Mouse (Mus musculus) hindbrain, embryonic 14.5 days (tissue): ENCODE results near the gene Olfr502. TPM values are rescaled to one million over a fixed set of nuclear protein-coding genes. Genes with fewer than 3 reads are reported as not detected.
"Not testable (repeated sequence)": the region's sequence is repeated elsewhere in the genome, so short reads cannot be mapped to it uniquely, and the experiment has no call there.

Experiments used
- ATAC-seq: fragments of 200-750 bp; cut with Nextera tagmentation; 2 replicates; pipeline ENCODE4 v1.8.0; 2017; ENCODE audit warnings: moderate number of reproducible peaks, mild to moderate bottlenecking, moderate TSS enrichment, moderate library complexity; ENCODE audit not compliant: low FRiP score
- DNase-seq: peaks from one replicate; pipeline ENCODE4 v3.0.0-alpha.2; 2015; ENCODE audit warnings: low spot score
- H3K27ac ChIP-seq: fragments of 300-500 bp; sonication (generic); 2 replicates; pipeline ENCODE4 v1.5.1; 2014; ENCODE audit warnings: mild to moderate bottlenecking, moderate library complexity
- H3K27me3 ChIP-seq: fragments of 300-500 bp; sonication (generic); 2 replicates; pipeline ENCODE4 v1.6.1; 2014; ENCODE audit warnings: mild to moderate bottlenecking, low read length, mixed read lengths; ENCODE audit not compliant: control insufficient read depth, insufficient read depth
- H3K36me3 ChIP-seq: fragments of 300-500 bp; sonication (generic); replicated peaks from 2 replicates; pipeline ENCODE4 v1.6.1; 2014; ENCODE audit not compliant: control insufficient read depth, insufficient read depth
- H3K4me1 ChIP-seq: fragments of 300-500 bp; sonication (generic); replicated peaks from 2 replicates; pipeline ENCODE4 v1.6.1; 2014; ENCODE audit warnings: antibody characterized with exemption, low read length, mixed read lengths; ENCODE audit not compliant: control insufficient read depth, insufficient read depth
- H3K4me2 ChIP-seq: fragments of 300-500 bp; sonication (generic); replicated peaks from 2 replicates; pipeline ENCODE4 v1.6.1; 2014; ENCODE audit warnings: mild to moderate bottlenecking, moderate library complexity
- H3K4me3 ChIP-seq: fragments of 300-500 bp; sonication (generic); replicated peaks from 2 replicates; pipeline ENCODE4 v1.5.1; 2014; ENCODE audit warnings: mild to moderate bottlenecking, low read length
- H3K9ac ChIP-seq: fragments of 300-500 bp; sonication (generic); 2 replicates; pipeline ENCODE4 v1.6.1; 2014
- H3K9me3 ChIP-seq: fragments of 300-500 bp; sonication (generic); 2 replicates; pipeline ENCODE4 v1.6.1; 2016; ENCODE audit warnings: low read length; ENCODE audit not compliant: control insufficient read depth
- WGBS: fragments of 180-500 bp; shearing (Covaris S2); extraction: QIAGEN DNeasy Blood & Tissue Kit; methylation state at CpG from one replicate; pipeline ENCODE4 v1.1.7; 2014; 5-methylcytosine and 5-hydroxymethylcytosine counted together
- polyA plus RNA-seq: library from polyadenylated mRNA; unstranded; fragments of >200 nt; fragmentation: Nextera tagmentation; extraction: Ambion mirVana; gene quantifications from 2 replicates; pipeline ENCODE4 v1.2.1, GENCODE M21; 2014

The Olfr502 gene
- polyA plus RNA-seq = not detected in 2 replicates

DNA sequence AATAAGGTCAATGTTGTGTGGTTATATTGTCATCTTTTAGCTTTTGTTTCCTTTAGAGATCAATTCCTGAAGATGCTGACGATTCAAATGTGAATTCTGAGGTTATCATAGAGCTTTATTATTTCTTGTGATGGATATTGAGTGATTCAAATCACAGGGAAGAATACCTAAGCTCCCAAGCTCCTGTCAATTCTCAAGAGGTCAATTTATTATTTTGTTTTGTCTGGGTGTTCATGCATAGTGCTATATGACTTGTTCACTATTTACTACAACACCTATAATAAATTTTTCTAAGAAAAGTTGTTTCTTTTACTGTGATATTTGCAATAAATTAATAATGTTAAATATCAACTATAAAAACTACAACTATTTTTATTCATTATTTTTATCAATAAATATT is at the start of gene Olfr502:
Gene Olfr502 (minus strand): TSS at position 101 of the 400 bp plus-strand sequence.
- no peak for DNase-seq
- no peak within 1 kb of the TSS for H3K4me2 ChIP-seq
- WGBS = 77% methylated on average over 1 of the region's 1 CpGs
- no peaks in the 10 kb centered on the region for H3K36me3 ChIP-seq
- H3K9me3 ChIP-seq = 0 out of 2 replicates have a peak, but pooled peaks cover 2% of the 10 kb centered on the region
- no peak within 1 kb of the TSS for H3K4me3 ChIP-seq
- H3K4me1 ChIP-seq = no peaks in the 10 kb centered on the region
- no peak within 1 kb of the TSS for H3K27ac ChIP-seq
- ATAC-seq = no peak
- H3K27me3 ChIP-seq = no peaks in the 10 kb centered on the region
- no peak within 1 kb of the TSS for H3K9ac ChIP-seq

DNA sequence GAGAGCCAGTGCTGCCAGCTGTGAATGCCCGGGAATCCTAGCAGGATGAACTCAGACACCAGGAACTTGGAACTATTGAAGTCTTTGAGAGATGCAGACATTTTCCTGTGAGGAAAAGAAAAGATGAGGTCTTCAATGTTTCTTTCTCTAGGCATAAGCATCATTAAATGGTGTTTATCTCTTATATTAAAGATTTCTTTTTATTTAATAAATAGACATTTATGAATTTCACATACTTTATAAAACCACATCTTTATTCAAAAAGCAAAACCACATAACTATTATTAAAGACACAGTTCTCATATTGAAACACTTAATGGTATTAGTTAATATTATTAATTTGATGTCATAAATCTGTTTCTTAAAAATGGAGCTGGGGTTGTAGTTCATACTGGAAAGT is 40.8 kb upstream of the Olfr502 start, which contains the start of gene Olfr504:
Gene Olfr504 (minus strand): TSS at position 101 of the 400 bp plus-strand sequence.
- DNase-seq (no peak), ATAC-seq (no peak)
- Histone ChIP-seq H3K4me2 (no peak within 1 kb of the TSS), H3K9me3 (no peaks in the 10 kb centered on the region), H3K9ac (no peak within 1 kb of the TSS), H3K4me1 (no peaks in the 10 kb centered on the region), H3K27ac (no peak within 1 kb of the TSS), H3K4me3 (no peak within 1 kb of the TSS), H3K27me3 (no peaks in the 10 kb centered on the region), H3K36me3 (no peaks in the 10 kb centered on the region)
- WGBS = 87% methylated on average over 1 of the region's 1 CpGs

DNA sequence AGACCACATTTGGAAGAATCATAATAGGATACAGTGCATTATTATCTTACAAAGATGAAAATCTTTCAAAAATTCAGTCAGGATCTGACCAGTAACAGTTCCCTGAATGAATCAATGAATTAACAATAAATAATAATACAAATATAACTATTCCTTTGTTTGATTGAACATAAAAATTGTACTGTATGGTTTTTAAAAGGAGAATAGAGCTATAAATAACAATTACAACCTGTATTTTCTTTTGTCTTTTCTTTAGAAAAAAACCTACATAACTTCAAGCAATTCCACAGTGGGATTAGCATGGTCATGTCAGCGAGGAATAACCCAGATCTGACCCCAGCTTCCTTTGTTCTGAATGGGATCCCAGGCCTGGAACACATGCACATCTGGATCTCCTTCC is 19.4 kb upstream of the Olfr502 start, which contains the start of gene Olfr503:
Gene Olfr503 (plus strand): TSS at position 301 of the 400 bp plus-strand sequence.
- H3K4me3 ChIP-seq, H3K27me3 ChIP-seq, H3K9me3 ChIP-seq, H3K27ac ChIP-seq, ATAC-seq, H3K4me2 ChIP-seq, H3K36me3 ChIP-seq, H3K9ac ChIP-seq, DNase-seq, H3K4me1 ChIP-seq: not testable (repeated sequence)
- 65% methylated on average over 1 of the region's 1 CpGs for WGBS

DNA sequence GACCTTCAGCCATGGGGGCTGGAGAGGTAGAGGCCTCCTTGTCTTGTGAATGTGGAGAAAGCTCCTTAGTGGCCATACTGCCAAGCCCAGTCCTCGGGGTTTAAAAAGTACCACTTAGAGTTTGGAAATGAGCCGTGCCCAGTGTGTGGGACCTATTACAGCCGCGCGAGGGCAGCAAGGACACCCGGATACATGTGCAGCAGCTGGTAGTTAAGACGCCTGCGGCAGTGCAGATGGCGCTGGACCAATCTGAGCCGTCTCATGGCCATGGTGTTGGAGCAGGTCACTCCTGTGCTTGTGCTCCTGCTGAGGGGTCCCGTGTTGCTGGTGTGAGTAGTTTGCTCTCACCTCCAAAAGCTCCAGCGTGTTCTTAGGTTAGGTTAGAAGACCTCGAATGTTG is 17.6 kb upstream of the Olfr502 start:
- WGBS = 86% methylated on average over 13 of the region's 13 CpGs

More for the DNA sequence above, 17.6 kb upstream of the Olfr502 start:
- H3K9me3 ChIP-seq = no peaks in the 10 kb centered on the region
- no peak overlapping the region for H3K9ac ChIP-seq
- no peak for ATAC-seq
- H3K4me2 ChIP-seq = no peak overlapping the region
- no peak overlapping the region for H3K4me3 ChIP-seq
- no peaks in the 10 kb centered on the region for H3K4me1 ChIP-seq
- no peaks in the 10 kb centered on the region for H3K36me3 ChIP-seq
- no peaks in the 10 kb centered on the region for H3K27me3 ChIP-seq
- no peak for DNase-seq
- H3K27ac ChIP-seq = no peak overlapping the region

Other genes with a start within 250 kb of the Olfr502 start
- gene Olfr490, start 236.1 kb downstream of the Olfr502 start, polyA plus RNA-seq = not detected in 2 replicates
- gene Olfr491, start 211.6 kb downstream of the Olfr502 start, polyA plus RNA-seq = not detected in 2 replicates
- not detected in 2 replicates for gene Olfr492, start 201.4 kb downstream of the Olfr502 start, polyA plus RNA-seq
- not detected in 2 replicates for gene Olfr493, start 178.1 kb downstream of the Olfr502 start, polyA plus RNA-seq
- not detected in 2 replicates for gene Olfr494, start 159.7 kb downstream of the Olfr502 start, polyA plus RNA-seq
- not detected in 2 replicates for gene Olfr495, start 131.9 kb downstream of the Olfr502 start, polyA plus RNA-seq
- not detected in 2 replicates for gene Olfr497, start 104.6 kb downstream of the Olfr502 start, polyA plus RNA-seq
- gene Olfr498, start 59.7 kb downstream of the Olfr502 start, polyA plus RNA-seq = not detected in 2 replicates
- gene Olfr503, start 19.5 kb upstream of the Olfr502 start, polyA plus RNA-seq = not detected in 2 replicates
- gene Olfr504, start 40.7 kb upstream of the Olfr502 start, polyA plus RNA-seq = not detected in 2 replicates
- not detected in 2 replicates for gene Olfr506, start 85.7 kb upstream of the Olfr502 start, polyA plus RNA-seq
- not detected in 2 replicates for gene Olfr507, start 96.7 kb upstream of the Olfr502 start, polyA plus RNA-seq
- not detected in 2 replicates for gene Olfr508, start 104.9 kb upstream of the Olfr502 start, polyA plus RNA-seq
- gene Olfr509, start 126.8 kb upstream of the Olfr502 start, polyA plus RNA-seq = not detected in 2 replicates
- gene Olfr510, start 141.4 kb upstream of the Olfr502 start, polyA plus RNA-seq = not detected in 2 replicates
- gene Olfr512, start 188.3 kb upstream of the Olfr502 start, polyA plus RNA-seq = not detected in 2 replicates
- not detected in 2 replicates for gene Olfr513, start 225.9 kb upstream of the Olfr502 start, polyA plus RNA-seq